Mouse (Mus musculus): ENCODE results near the gene Syvn1.

DNA sequence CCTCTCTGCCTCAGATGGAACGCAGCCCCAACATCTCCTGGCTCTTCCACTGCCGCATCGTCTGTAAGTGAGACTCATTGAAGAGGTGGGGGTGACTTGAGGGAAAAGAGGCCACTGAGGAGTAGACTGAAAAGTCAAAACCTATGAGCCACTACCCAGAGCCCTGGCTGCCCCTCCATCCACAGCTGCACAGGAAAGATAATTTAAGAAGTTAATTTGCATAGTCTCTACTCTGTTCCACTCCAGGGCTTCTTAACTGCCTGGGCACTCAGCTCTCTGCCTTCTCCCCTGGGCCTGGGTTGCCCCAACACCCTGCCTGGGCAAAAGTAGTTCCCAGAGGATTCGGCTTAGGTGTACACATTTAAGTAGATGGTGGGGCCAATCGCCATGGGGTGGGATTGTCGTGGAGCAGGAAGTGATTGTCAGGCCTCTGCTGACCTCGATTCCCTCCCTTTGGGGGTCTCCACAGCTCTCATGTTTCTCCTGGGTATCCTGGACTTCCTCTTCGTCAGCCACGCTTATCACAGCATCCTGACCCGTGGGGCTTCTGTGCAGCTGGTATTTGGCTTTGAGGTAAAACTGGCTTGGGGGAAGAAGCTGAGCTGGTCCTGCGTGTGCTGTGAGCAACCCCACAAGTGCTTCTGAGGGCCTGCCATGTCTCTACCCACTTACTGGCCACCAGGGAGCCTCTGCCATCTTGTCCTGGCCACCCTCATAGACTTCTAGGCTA is 2.5 kb downstream of the Syvn1 start:
- TF ChIP-seq POLR2A (IDR thresholded peaks at IDR 0.05; ENCODE audit: insufficient read length, low read depth) = peak; percentile 8
- TF ChIP-seq E2F4 (IDR thresholded peaks at IDR 0.05; ENCODE audit: insufficient read depth) = no peak
- TF ChIP-seq TCF3 (IDR thresholded peaks at IDR 0.05; ENCODE audit: insufficient read length, low read depth) = no peak
- TF ChIP-seq USF1 (IDR thresholded peaks at IDR 0.05; ENCODE audit: low read depth) = no peak
- TF ChIP-seq TCF12 (IDR thresholded peaks at IDR 0.05; ENCODE audit: insufficient read depth, poor library complexity, severe bottlenecking) = no peak
- TF ChIP-seq MYOD1 (IDR thresholded peaks at IDR 0.05; ENCODE audit: control insufficient read depth in 1 of 3, insufficient read length in 2 of 3, low read depth in 2 of 3) = no peak
